Mouse (Mus musculus) ES-E14 (cell line): ENCODE results near the gene Gsg1l2. TPM values are rescaled to one million over a fixed set of nuclear protein-coding genes. Genes with fewer than 3 reads are reported as not detected.

ENCODE experiments used
- DNase-seq: peaks from one replicate; pipeline ENCODE4 v3.0.0-alpha.2; 2013; ENCODE audit warnings: low read depth, low spot score
- H3K27ac ChIP-seq: 2 replicates; pipeline ENCODE4 v1.5.1; 2012; ENCODE audit warnings: low read depth, mild to moderate bottlenecking, low read length, moderate library complexity, mixed read lengths; ENCODE audit not compliant: poor library complexity, insufficient read depth, severe bottlenecking
- H3K36me3 ChIP-seq: 2 replicates; pipeline ENCODE4 v1.6.1; 2012; ENCODE audit warnings: mild to moderate bottlenecking, low read length, moderate library complexity, mixed read lengths; ENCODE audit not compliant: control insufficient read depth, poor library complexity, insufficient read depth, severe bottlenecking
- H3K4me1 ChIP-seq, 2 experiments: fragments of 150-350 bp in 1 of 2; sonication (generic) in 1 of 2; 2 replicates each; pipeline ENCODE4 v1.6.1; 2012; ENCODE audit warnings: low read length in 2 of 2, mild to moderate bottlenecking in 1 of 2, mixed read lengths in 1 of 2; ENCODE audit not compliant: control insufficient read depth in 2 of 2, insufficient read depth in 2 of 2, poor library complexity in 1 of 2
- H3K4me3 ChIP-seq, 2 experiments: fragments of 150-350 bp in 1 of 2; sonication (generic) in 1 of 2; 2 replicates each; pipeline ENCODE4 v1.5.1; 2012; ENCODE audit warnings: low read length in 2 of 2, low read depth in 1 of 2, mild to moderate bottlenecking in 1 of 2, mixed read lengths in 1 of 2; ENCODE audit not compliant: insufficient read depth in 1 of 2, poor library complexity in 1 of 2, severe bottlenecking in 1 of 2
- H3K9ac ChIP-seq: 2 replicates; pipeline ENCODE4 v1.6.1; 2012; ENCODE audit warnings: low read depth, mild to moderate bottlenecking, low read length, mixed read lengths; ENCODE audit not compliant: poor library complexity, insufficient read depth, severe bottlenecking
- H3K9me3 ChIP-seq: fragments of 150-350 bp; sonication (generic); 2 replicates; pipeline ENCODE4 v1.6.1; 2012; ENCODE audit warnings: low read depth, mild to moderate bottlenecking, low read length; ENCODE audit not compliant: control insufficient read depth, insufficient read depth
- CHD2 ChIP-seq: IDR thresholded peaks from 2 replicates; pipeline ENCODE4 v1.6.1; 2014; ENCODE audit warnings: mild to moderate bottlenecking, low read depth, low read length, inconsistent platforms
- HCFC1 ChIP-seq: IDR thresholded peaks from 2 replicates; pipeline ENCODE4 v1.6.1; 2012; ENCODE audit warnings: low read length, inconsistent platforms, borderline replicate concordance; ENCODE audit not compliant: insufficient read depth
- MAFK ChIP-seq: IDR thresholded peaks from 2 replicates; pipeline ENCODE4 v1.6.1; 2014; ENCODE audit warnings: mild to moderate bottlenecking, low read depth, low read length, inconsistent platforms; ENCODE audit not compliant: insufficient read depth
- ZC3H11A ChIP-seq: IDR thresholded peaks from 2 replicates; pipeline ENCODE4 v1.6.1; 2012; ENCODE audit warnings: low read depth, mild to moderate bottlenecking, inconsistent platforms, low read length, borderline replicate concordance
- ZNF384 ChIP-seq: IDR thresholded peaks from 2 replicates; pipeline ENCODE4 v1.6.1; 2012; ENCODE audit warnings: low read depth, low read length, inconsistent platforms
- in situ Hi-C, 2 experiments: fragments of 600-800 bp; cut with MboI; formaldehyde crosslinking; loops; one replicate each; pipeline ENCODE4 v1.15.1; 2025; ENCODE audit warnings: low sequenced_read_pairs in 2 of 2, inconsistent platforms in 1 of 2; ENCODE audit not compliant: unreplicated experiment in 2 of 2
- total RNA-seq: library from RNA; depleted of rRNA; stranded (reverse); fragments of 300-350 nt; gene quantifications from 2 replicates; pipeline ENCODE4 v1.2.3, GENCODE M21; 2012

Gene Gsg1l2
- total RNA-seq, 1 experiment, result not detected

DNA sequence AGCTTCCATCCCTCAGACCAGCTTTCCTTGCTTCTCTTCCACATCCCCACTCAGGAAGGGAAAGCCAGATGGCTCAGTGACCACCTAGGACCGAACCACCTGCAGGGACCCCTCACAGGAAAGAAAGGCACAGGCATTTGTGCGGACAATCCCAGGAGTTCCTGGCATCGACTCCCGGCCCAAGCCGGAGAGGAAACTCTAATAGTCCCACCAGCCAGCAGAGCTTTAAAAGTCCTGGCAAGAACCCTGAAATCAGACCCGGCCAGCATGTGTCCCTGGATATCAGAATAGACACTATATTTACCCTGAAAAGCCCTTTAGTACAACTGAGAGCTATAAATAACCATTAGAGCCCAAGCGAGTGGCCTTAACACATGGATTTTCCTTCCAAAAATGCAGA, 23.5 kb downstream of the Gsg1l2 start, which contains the start of gene Dhrs7c:
TSS of gene Dhrs7c (plus strand) at position 257 of the 400 bp plus-strand sequence.
- no peak for DNase-seq
- TF ChIP-seq ZC3H11A (no peak), HCFC1 (no peak), MAFK (no peak), ZNF384 (no peak), CHD2 (no peak)
- H3K4me1 ChIP-seq, result 0 out of 4 replicates have a peak, but pooled peaks cover 0 to 2% of the 10 kb centered on the region in 2 experiments
- H3K9ac ChIP-seq, result no peak within 1 kb of the TSS
- no peaks in the 10 kb centered on the region for H3K9me3 ChIP-seq
- in situ Hi-C loops, result no loop called here
- no peak within 1 kb of the TSS for H3K4me3 ChIP-seq
- no peak within 1 kb of the TSS for H3K27ac ChIP-seq
- no peaks in the 10 kb centered on the region for H3K36me3 ChIP-seq

DNA sequence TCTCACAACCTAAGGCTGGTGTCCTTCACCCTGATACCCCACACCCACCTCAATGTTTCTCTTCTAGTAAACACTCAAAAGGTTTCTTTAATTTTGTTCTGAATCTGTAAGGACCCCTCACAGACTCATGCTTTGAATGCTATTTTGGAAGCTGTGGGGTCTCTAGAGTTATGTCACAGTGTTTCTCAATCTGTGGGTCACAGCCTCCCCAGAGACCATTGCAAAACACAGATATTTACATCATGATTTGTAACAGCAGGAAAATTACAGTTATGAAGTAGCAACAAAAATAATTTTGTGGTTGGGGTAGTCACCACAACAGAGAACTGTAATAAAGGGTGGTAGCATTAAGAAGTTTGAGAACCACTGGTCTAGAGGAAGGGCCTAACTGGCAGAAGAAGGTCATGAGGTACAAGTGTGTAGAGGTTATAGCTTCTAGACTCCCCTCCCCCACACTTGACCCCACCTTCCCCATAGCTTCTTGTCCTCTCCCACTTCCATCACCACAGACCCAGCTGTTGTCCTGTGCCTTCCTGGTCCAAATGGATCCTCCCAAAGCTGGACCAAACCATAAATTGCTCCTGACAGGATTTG, 25.8 kb downstream of the Gsg1l2 start:
- H3K36me3 ChIP-seq, result no peaks in the 10 kb centered on the region
- H3K4me3 ChIP-seq, result no peak overlapping the region
- TF ChIP-seq CHD2 (no peak), ZNF384 (no peak)
- no peak overlapping the region for H3K27ac ChIP-seq
- in situ Hi-C loops, result no loop called here
- no peak overlapping the region for H3K9ac ChIP-seq
- no peaks in the 10 kb centered on the region for H3K9me3 ChIP-seq
- DNase-seq, result no peak
- 0 out of 4 replicates have a peak, but pooled peaks cover 0 to 2% of the 10 kb centered on the region in 2 experiments for H3K4me1 ChIP-seq

DNA sequence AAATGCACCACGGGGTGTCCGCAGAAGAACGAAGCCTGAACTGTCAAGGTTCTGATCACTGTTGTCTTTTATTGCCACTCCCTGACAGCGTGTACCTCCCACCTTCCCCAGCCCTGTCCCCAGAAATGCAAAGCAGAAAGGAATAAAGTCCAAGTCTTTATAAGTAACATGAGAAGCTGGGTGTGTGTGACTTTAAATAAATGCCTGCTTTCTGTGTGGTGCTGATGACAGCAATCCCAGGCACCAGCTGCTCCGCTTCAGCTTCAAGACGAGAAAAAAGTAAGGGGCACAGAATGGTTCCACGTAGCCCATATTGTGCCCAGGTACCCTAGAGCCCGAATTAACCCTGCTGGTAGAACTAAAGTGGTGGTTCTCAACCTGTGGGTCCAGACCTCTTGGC, 26.8 kb downstream of the Gsg1l2 start:
- H3K4me1 ChIP-seq, result 0 out of 4 replicates have a peak, but pooled peaks cover 0 to 2% of the 10 kb centered on the region in 2 experiments
- no peak overlapping the region for H3K27ac ChIP-seq
- H3K9ac ChIP-seq, result no peak overlapping the region
- no peaks in the 10 kb centered on the region for H3K36me3 ChIP-seq
- DNase-seq, result no peak
- TF ChIP-seq ZC3H11A (no peak), HCFC1 (no peak), ZNF384 (no peak), MAFK (no peak), CHD2 (no peak)
- in situ Hi-C loops, result no loop called here
- H3K9me3 ChIP-seq, result no peaks in the 10 kb centered on the region
- H3K4me3 ChIP-seq, result no peak overlapping the region

DNA sequence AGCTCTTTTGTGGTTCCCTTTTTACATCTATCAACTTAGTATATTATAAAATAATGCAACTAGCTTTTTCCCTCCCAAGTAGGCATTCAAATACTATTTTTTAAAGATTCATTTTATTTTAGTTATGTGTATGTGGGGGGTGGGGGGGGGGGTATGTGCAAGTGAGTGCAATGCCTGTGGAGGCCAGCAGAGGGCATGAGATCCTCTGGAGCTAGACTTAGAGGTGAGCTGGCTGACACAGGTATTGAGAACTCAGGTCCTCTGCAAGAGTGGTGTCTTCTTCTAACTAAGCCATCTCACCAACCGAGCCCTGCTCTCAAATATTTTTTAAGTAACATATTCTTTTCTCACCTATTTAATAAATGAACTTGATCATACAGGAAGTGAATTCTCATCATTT, 31.1 kb downstream of the Gsg1l2 start:
- H3K36me3 ChIP-seq, result no peaks in the 10 kb centered on the region
- no peak for DNase-seq
- no peak overlapping the region for H3K27ac ChIP-seq
- in situ Hi-C loops, result no loop called here
- H3K9me3 ChIP-seq, result no peaks in the 10 kb centered on the region
- H3K9ac ChIP-seq, result no peak overlapping the region
- peaks cover 0 to 8% of the 10 kb centered on the region in 2 experiments; a peak in 2 of 4 replicates for H3K4me1 ChIP-seq
- H3K4me3 ChIP-seq, result no peak overlapping the region
- no peak for TF ChIP-seq CHD2
- TF ChIP-seq ZC3H11A, result no peak
- TF ChIP-seq ZNF384, result no peak
- TF ChIP-seq MAFK, result no peak
- no peak for TF ChIP-seq HCFC1
